Mouse (Mus musculus) hindbrain, embryonic 14.5 days (tissue): Measurements from ENCODE around the gene Hdac4. TPM values are rescaled to one million over a fixed set of nuclear protein-coding genes. Genes with fewer than 3 reads are reported as not detected.
A peak's percentile ranks its signal among the peaks of the same experiment; 100 is the strongest.

Source experiments
- ATAC-seq: fragments of 200-750 bp; cut with Nextera tagmentation; 2 replicates; pipeline ENCODE4 v1.8.0; 2017; ENCODE audit warnings: moderate number of reproducible peaks, mild to moderate bottlenecking, moderate TSS enrichment, moderate library complexity; ENCODE audit not compliant: low FRiP score
- DNase-seq: peaks from one replicate; pipeline ENCODE4 v3.0.0-alpha.2; 2015; ENCODE audit warnings: low spot score
- H3K27ac ChIP-seq: fragments of 300-500 bp; sonication (generic); 2 replicates; pipeline ENCODE4 v1.5.1; 2014; ENCODE audit warnings: mild to moderate bottlenecking, moderate library complexity
- H3K27me3 ChIP-seq: fragments of 300-500 bp; sonication (generic); 2 replicates; pipeline ENCODE4 v1.6.1; 2014; ENCODE audit warnings: mild to moderate bottlenecking, low read length, mixed read lengths; ENCODE audit not compliant: control insufficient read depth, insufficient read depth
- H3K36me3 ChIP-seq: fragments of 300-500 bp; sonication (generic); replicated peaks from 2 replicates; pipeline ENCODE4 v1.6.1; 2014; ENCODE audit not compliant: control insufficient read depth, insufficient read depth
- H3K4me1 ChIP-seq: fragments of 300-500 bp; sonication (generic); replicated peaks from 2 replicates; pipeline ENCODE4 v1.6.1; 2014; ENCODE audit warnings: antibody characterized with exemption, low read length, mixed read lengths; ENCODE audit not compliant: control insufficient read depth, insufficient read depth
- H3K4me2 ChIP-seq: fragments of 300-500 bp; sonication (generic); replicated peaks from 2 replicates; pipeline ENCODE4 v1.6.1; 2014; ENCODE audit warnings: mild to moderate bottlenecking, moderate library complexity
- H3K4me3 ChIP-seq: fragments of 300-500 bp; sonication (generic); replicated peaks from 2 replicates; pipeline ENCODE4 v1.5.1; 2014; ENCODE audit warnings: mild to moderate bottlenecking, low read length
- H3K9ac ChIP-seq: fragments of 300-500 bp; sonication (generic); 2 replicates; pipeline ENCODE4 v1.6.1; 2014
- H3K9me3 ChIP-seq: fragments of 300-500 bp; sonication (generic); 2 replicates; pipeline ENCODE4 v1.6.1; 2016; ENCODE audit warnings: low read length; ENCODE audit not compliant: control insufficient read depth
- WGBS: fragments of 180-500 bp; shearing (Covaris S2); extraction: QIAGEN DNeasy Blood & Tissue Kit; methylation state at CpG from one replicate; pipeline ENCODE4 v1.1.7; 2014; 5-methylcytosine and 5-hydroxymethylcytosine counted together
- polyA plus RNA-seq: library from polyadenylated mRNA; unstranded; fragments of >200 nt; fragmentation: Nextera tagmentation; extraction: Ambion mirVana; gene quantifications from 2 replicates; pipeline ENCODE4 v1.2.1, GENCODE M21; 2014

The Hdac4 gene
- polyA plus RNA-seq, 1 experiment from 2014 or later = 27.5 TPM

DNA sequence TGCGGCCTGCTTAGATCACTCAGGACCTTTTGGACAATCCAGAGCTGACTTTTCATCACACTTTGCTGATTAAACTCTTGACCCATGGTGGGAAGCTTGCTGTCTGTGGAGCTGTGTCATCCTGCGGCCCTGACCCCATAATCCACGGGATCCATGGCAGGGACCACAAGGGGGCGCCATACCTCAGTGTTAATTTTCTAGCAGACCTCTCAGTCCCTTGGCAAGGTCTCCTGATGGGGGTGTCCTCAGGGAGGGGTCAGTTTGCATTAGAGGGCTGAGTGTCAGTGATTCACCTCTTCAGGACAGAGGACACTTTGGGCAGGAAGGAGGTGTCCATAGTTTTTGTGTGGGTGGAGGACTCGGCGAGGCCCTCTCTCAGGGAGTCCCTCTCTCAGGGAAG lies 281.6 kb downstream of the Hdac4 start:
- ATAC-seq = no peak
- H3K9ac ChIP-seq = no peak overlapping the region
- H3K27me3 ChIP-seq = no peaks in the 10 kb centered on the region
- no peaks in the 10 kb centered on the region for H3K4me1 ChIP-seq
- no peak overlapping the region for H3K27ac ChIP-seq
- no peaks in the 10 kb centered on the region for H3K36me3 ChIP-seq
- H3K4me2 ChIP-seq = no peak overlapping the region
- no peak for DNase-seq
- 52% methylated on average over 6 of the region's 6 CpGs for WGBS
- no peak overlapping the region for H3K4me3 ChIP-seq
- no peaks in the 10 kb centered on the region for H3K9me3 ChIP-seq

DNA sequence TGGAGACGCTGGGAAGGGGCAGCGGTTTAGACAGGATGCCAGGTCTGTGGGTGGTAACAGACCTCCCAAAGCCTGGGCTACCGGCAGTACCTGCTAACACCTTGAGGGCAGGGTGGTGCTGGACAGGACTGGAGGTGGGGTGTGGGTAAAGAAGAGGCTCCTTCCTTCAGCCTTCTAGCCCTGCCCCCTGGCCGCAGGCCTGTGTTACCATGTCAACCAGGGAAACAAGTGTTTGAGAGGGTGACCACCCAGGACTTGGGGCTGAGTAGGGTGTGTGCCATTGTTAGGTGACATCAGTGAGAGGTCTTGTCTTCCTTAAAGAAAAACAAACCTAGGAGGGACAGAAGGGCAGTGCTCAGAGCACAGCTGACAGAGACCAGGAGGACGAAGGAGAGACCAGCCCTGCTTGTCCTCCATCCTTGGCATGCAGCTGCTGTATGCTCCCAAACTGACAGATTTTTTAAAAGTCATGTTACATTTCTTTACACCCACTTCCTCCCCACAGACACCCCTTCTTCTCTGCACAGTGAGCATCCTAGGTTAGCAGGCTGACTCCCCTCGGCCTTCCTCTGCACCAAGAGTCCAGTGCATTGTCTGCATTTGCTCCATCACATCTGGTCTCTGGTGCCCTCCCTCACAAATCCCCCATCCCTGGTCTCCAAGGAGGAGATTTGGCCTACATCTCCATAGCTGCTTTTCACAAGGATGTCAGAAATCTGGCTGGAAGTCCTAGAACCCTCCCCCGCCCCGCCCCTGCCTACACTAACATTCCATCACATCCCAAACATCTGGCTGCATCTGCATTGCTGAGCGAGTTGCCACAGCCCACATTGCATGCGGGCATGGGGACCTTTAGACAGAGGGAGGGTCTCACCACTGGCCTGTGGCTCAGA lies 283.0 kb downstream of the Hdac4 start:
- no peak overlapping the region for H3K27ac ChIP-seq
- H3K36me3 ChIP-seq = no peaks in the 10 kb centered on the region
- H3K4me1 ChIP-seq = no peaks in the 10 kb centered on the region
- H3K4me3 ChIP-seq = no peak overlapping the region
- no peaks in the 10 kb centered on the region for H3K9me3 ChIP-seq
- H3K27me3 ChIP-seq = no peaks in the 10 kb centered on the region
- no peak for DNase-seq
- no peak overlapping the region for H3K9ac ChIP-seq
- ATAC-seq = no peak
- WGBS = 54% methylated on average over 10 of the region's 10 CpGs
- no peak overlapping the region for H3K4me2 ChIP-seq

DNA sequence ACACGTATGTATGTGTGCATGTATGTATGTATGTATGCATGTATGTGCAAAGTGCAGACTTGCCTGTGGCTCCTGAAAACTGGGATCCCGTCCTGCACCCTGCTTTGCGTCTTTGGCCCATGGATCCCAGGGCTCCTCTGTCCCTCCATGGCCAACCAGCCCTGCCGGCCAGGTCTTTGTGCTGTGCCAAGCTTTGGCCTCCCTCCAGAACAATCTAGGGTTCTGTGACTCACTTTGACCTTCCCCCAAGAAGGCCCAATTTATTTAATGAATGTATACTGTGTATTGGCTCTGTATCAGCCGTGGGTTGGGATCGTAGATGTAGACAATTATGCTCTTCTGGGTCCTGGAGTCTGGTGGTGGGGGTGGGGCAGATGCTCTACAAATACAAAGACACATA lies 290.2 kb downstream of the Hdac4 start:
- Histone ChIP-seq H3K9me3 (no peaks in the 10 kb centered on the region), H3K9ac (no peak overlapping the region), H3K36me3 (no peaks in the 10 kb centered on the region), H3K27me3 (no peaks in the 10 kb centered on the region), H3K27ac (no peak overlapping the region), H3K4me1 (no peaks in the 10 kb centered on the region), H3K4me3 (no peak overlapping the region), H3K4me2 (no peak overlapping the region)
- 83% methylated on average over 6 of the region's 6 CpGs for WGBS
- no peak for DNase-seq
- no peak for ATAC-seq

DNA sequence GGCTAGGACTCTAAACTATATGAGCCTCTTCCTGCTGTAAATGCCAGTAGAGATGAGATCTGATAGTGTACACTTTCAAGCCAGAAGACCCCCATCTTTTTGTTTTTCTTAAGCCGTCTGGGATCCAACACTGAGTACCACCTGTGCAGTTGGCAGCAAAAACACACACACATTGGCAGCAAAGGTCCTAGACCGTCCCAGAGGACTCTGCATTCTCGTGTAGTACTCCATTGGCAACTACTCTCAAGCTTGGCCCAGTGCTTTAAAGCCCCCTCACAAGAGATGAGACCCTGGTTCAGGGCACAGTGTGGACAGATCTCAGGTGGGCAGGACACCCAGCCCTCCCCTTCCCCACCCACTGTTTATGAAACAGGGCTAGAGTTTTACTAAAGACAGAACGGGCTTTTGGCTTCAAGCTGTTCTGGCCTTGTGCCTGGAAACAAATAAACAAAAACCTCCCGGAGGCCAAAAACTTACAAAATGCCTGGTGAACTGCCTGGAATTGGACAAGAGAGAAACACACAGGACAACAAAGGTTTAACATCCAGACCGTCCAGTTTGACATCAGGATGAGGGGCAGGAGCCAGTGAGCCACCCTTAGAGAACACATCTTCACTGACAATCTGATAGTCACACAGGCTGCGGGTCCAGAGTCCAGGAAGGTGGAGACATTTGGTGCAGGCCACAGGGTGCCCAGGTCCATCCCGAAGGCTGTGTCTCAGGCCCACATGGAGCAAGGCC lies 292.1 kb downstream of the Hdac4 start:
- no peak overlapping the region for H3K4me2 ChIP-seq
- H3K27ac ChIP-seq = no peak overlapping the region
- WGBS = 63% methylated on average over 8 of the region's 8 CpGs
- no peaks in the 10 kb centered on the region for H3K4me1 ChIP-seq
- no peak for ATAC-seq
- no peak overlapping the region for H3K9ac ChIP-seq
- DNase-seq = peak; percentile 34
- no peaks in the 10 kb centered on the region for H3K27me3 ChIP-seq
- H3K9me3 ChIP-seq = no peaks in the 10 kb centered on the region
- no peak overlapping the region for H3K4me3 ChIP-seq
- no peaks in the 10 kb centered on the region for H3K36me3 ChIP-seq

DNA sequence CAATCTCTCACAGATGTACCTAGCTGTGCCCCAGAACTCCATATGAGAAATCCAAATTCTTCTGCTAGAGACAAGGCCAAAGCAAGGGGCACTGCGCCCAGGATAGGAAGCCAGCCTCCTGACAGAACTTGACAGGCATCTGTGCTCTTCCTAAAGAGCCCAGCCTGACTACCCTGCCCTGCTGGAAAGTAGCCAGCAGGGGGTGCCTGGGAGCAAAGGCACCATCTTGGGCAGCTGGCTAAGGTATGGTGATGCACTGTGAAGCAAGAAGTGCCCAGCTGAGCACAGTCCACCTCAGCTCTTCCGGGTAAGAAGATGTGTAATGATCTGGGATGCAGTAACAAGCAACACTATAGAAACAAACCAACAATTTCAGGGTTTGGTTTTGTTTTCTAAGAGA lies 298.4 kb downstream of the Hdac4 start:
- no peaks in the 10 kb centered on the region for H3K36me3 ChIP-seq
- 84% methylated on average over 2 of the region's 2 CpGs for WGBS
- H3K27me3 ChIP-seq = no peaks in the 10 kb centered on the region
- no peak for DNase-seq
- H3K4me2 ChIP-seq = no peak overlapping the region
- no peak for ATAC-seq
- H3K4me3 ChIP-seq = no peak overlapping the region
- no peak overlapping the region for H3K27ac ChIP-seq
- H3K9me3 ChIP-seq = no peaks in the 10 kb centered on the region
- no peak overlapping the region for H3K9ac ChIP-seq
- H3K4me1 ChIP-seq = no peaks in the 10 kb centered on the region

DNA sequence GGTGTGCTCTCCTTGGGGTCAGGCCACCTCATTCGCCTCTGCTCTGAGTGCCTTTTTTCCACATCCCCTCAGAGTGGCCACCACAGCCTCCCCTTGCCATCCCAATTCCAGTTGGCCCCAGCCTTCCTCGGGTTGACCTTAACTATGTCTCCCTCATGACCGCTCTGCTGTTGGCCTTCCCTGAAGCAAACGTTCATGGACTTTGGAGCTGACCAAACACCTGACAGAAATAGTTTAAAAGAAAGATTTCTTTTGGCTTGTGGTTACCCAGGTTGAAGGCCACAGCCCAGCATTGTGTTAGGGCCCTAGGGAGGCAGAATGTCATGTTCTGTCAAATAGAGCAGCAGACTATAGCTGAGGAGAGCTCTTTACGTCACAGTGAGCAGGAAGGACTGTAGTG lies 301.2 kb downstream of the Hdac4 start:
- Histone ChIP-seq H3K9ac (no peak overlapping the region), H3K4me2 (no peak overlapping the region), H3K27ac (no peak overlapping the region), H3K4me1 (no peaks in the 10 kb centered on the region), H3K4me3 (no peak overlapping the region), H3K36me3 (no peaks in the 10 kb centered on the region), H3K9me3 (no peaks in the 10 kb centered on the region), H3K27me3 (no peaks in the 10 kb centered on the region)
- DNase-seq (no peak), ATAC-seq (no peak)
- WGBS = 92% methylated on average over 5 of the region's 5 CpGs

DNA sequence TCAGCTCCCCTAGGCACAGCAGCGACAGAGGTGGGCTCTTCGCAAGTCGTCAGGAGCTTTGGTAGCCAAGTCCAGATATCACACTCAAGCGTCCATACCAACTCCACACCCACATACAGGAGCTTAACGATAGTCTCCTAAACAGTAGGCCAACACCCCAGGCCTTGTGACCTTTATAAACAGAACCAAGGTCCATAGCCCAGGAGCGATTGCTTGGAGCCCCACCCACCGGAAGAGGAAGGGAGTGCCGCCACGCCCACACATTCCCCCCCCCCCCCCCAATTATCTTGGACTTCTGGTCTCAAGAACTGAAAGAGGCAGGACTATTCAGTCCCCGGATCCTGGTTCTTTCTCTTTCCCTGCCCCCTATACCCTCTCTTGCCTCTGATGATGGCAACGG lies 301.9 kb downstream of the Hdac4 start:
- no peaks in the 10 kb centered on the region for H3K27me3 ChIP-seq
- no peak overlapping the region for H3K4me3 ChIP-seq
- no peak overlapping the region for H3K27ac ChIP-seq
- H3K36me3 ChIP-seq = no peaks in the 10 kb centered on the region
- no peaks in the 10 kb centered on the region for H3K9me3 ChIP-seq
- DNase-seq (no peak), ATAC-seq (no peak)
- no peak overlapping the region for H3K4me2 ChIP-seq
- H3K4me1 ChIP-seq = no peaks in the 10 kb centered on the region
- no peak overlapping the region for H3K9ac ChIP-seq
- 94% methylated on average over 11 of the region's 11 CpGs for WGBS

DNA sequence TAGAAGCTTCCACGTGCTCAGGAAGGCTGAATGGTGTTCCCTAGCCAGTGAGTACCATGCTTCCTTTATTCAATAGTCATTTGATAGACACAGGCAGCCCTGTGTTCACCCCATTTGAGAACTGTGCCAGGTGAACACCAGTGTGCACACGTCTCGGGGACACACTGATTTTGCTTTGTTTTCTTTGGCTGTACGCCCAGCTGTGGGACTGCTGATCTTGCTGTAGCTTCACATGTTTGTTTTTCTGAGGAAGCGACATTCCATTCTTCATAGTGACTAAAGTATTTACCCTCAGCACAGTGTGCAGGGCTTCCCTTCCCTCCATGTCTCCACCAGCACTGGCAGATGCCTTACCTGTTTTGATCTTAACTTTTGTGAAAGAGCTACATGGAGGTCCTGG lies 312.4 kb downstream of the Hdac4 start:
- WGBS = 71% methylated on average over 5 of the region's 5 CpGs
- H3K27me3 ChIP-seq = no peaks in the 10 kb centered on the region
- H3K9ac ChIP-seq = no peak overlapping the region
- no peak overlapping the region for H3K27ac ChIP-seq
- H3K4me1 ChIP-seq = no peaks in the 10 kb centered on the region
- H3K4me3 ChIP-seq = no peak overlapping the region
- H3K36me3 ChIP-seq = no peaks in the 10 kb centered on the region
- no peak overlapping the region for H3K4me2 ChIP-seq
- DNase-seq = no peak
- peaks cover 3% of the 10 kb centered on the region; the same call in 1 of the 2 replicates for H3K9me3 ChIP-seq
- ATAC-seq = no peak

DNA sequence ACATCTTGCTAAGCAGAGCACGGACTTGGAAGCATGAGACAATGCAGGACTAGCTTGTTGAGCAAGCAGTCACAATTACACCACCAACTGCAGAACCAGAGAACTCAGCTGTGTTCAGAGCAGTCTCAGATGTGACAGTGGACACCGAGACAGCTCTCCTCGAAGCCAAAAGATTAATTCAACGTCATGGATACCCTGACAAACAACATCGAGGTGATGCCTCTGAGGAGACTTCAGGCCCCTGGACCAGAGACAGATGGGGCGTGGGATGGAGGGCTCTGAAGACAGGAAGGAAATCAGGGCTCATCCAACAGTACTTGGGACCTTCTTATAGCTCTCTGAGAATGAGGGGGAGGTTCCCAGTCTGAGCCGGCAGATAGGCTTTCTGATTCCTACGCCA lies 314.6 kb downstream of the Hdac4 start:
- Histone ChIP-seq H3K9me3 (peaks cover 3% of the 10 kb centered on the region; the same call in 1 of the 2 replicates), H3K9ac (no peak overlapping the region), H3K4me1 (no peaks in the 10 kb centered on the region), H3K36me3 (no peaks in the 10 kb centered on the region), H3K27me3 (no peaks in the 10 kb centered on the region), H3K4me2 (no peak overlapping the region), H3K4me3 (no peak overlapping the region), H3K27ac (no peak overlapping the region)
- no peak for ATAC-seq
- no peak for DNase-seq
- 84% methylated on average over 8 of the region's 8 CpGs for WGBS
